Mouse (Mus musculus) thymus, adult 2 months (tissue): ENCODE data around the gene Mipol1.

Source experiments
- CTCF ChIP-seq: fragments of 200-500 bp; IDR thresholded peaks from 2 replicates; pipeline ENCODE4 v1.5.1; 2012; ENCODE audit warnings: mild to moderate bottlenecking, control low read depth, low read length, moderate library complexity, borderline replicate concordance; ENCODE audit not compliant: control insufficient read depth, poor library complexity, insufficient read depth; ENCODE audit errors: extremely low read depth
- POLR2A ChIP-seq: fragments of 200-500 bp; IDR thresholded peaks from 2 replicates; pipeline ENCODE4 v1.6.1; 2012; ENCODE audit warnings: mild to moderate bottlenecking, low read length, control low read depth, moderate library complexity; ENCODE audit not compliant: control insufficient read depth, poor library complexity, insufficient read depth; ENCODE audit errors: extremely low read depth

DNA sequence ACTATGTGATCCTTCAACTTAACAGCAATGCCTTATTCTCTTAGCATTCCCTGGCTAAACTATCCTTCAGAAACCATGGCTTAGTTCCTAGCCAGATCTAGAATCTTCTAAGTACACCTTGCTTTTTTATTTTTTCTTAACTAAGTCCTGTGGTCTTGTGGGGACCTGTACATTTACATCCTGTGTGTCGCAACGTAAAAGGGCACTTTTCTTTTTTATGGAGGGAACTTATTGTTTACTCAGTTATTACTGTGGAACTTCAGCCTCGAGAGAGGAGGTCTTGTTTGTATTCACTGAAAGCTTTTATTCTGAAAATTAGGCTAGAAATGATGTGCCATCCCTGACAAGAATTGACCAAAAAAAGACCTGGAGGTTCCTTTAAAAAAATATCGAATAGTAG lies 298.1 kb downstream of the Mipol1 start:
- no peak for TF ChIP-seq CTCF
- TF ChIP-seq POLR2A, result no peak
